Mouse (Mus musculus): ENCODE measurements at regions not wholly inside any gene's neighbourhood (a gene's known extent, or its start where the extent isn't known, plus 50 kb on each side); places are given as distances from the start of the nearest gene placed in this dataset.

GRCm38 (mm10) chr16:47081896-47082295 lies 583.6 kb upstream of the Nectin3 start:
- no peak for DNase-seq (ENCODE audit: low spot score in 2 of 2)

- DNase-seq (ENCODE audit: low spot score in 2 of 2): no peak
Observed at GRCm38 (mm10) chr16:47080330-47080729, 582.0 kb upstream of the Nectin3 start.

GRCm38 (mm10) chr16:47059293-47059963 lies 561.1 kb upstream of the Nectin3 start:
- no peak for DNase-seq (ENCODE audit: low spot score in 2 of 2)

GRCm38 (mm10) chr16:47058811-47059210 lies 560.5 kb upstream of the Nectin3 start:
- DNase-seq (ENCODE audit: low spot score in 2 of 2): no peak

GRCm38 (mm10) chr16:47025971-47026370 lies 527.6 kb upstream of the Nectin3 start:
- peak in 1 of 2 experiments; percentile 3 for DNase-seq (ENCODE audit: low spot score in 2 of 2)

- DNase-seq (ENCODE audit: low spot score in 2 of 2): no peak
Observed at GRCm38 (mm10) chr16:47017486-47017885, 519.2 kb upstream of the Nectin3 start.

- no peak for DNase-seq (ENCODE audit: low spot score in 2 of 2)
Observed at GRCm38 (mm10) chr16:46982910-46983600, 484.7 kb upstream of the Nectin3 start.

- no peak for DNase-seq (ENCODE audit: low spot score in 2 of 2)
Observed at GRCm38 (mm10) chr16:46982272-46982909, 484.1 kb upstream of the Nectin3 start.

- DNase-seq (ENCODE audit: low spot score in 2 of 2): no peak
Observed at GRCm38 (mm10) chr16:46965741-46966140, 467.4 kb upstream of the Nectin3 start.

GRCm38 (mm10) chr16:46956990-46957389 lies 458.7 kb upstream of the Nectin3 start:
- DNase-seq (ENCODE audit: low spot score in 2 of 2): no peak

- no peak for DNase-seq (ENCODE audit: low spot score in 2 of 2)
Observed at GRCm38 (mm10) chr16:46926060-46926459, 427.7 kb upstream of the Nectin3 start.

- DNase-seq (ENCODE audit: low spot score in 2 of 2): no peak
Observed at GRCm38 (mm10) chr16:46894576-46895203, 396.4 kb upstream of the Nectin3 start.

- no peak for DNase-seq (ENCODE audit: low spot score in 2 of 2)
Observed at GRCm38 (mm10) chr16:46878739-46879138, 380.4 kb upstream of the Nectin3 start.

GRCm38 (mm10) chr16:46863959-46864358 lies 365.6 kb upstream of the Nectin3 start:
- DNase-seq (ENCODE audit: low spot score in 2 of 2): no peak

- DNase-seq (ENCODE audit: low spot score in 2 of 2): no peak
Observed at GRCm38 (mm10) chr16:46849534-46849933, 351.2 kb upstream of the Nectin3 start.

GRCm38 (mm10) chr16:46848755-46849154 lies 350.4 kb upstream of the Nectin3 start:
- no peak for DNase-seq (ENCODE audit: low spot score in 2 of 2)

GRCm38 (mm10) chr16:46847707-46848356 lies 349.5 kb upstream of the Nectin3 start:
- DNase-seq (ENCODE audit: low spot score in 2 of 2): no peak

- no peak for DNase-seq (ENCODE audit: low spot score in 2 of 2)
Observed at GRCm38 (mm10) chr16:46841179-46841578, 342.9 kb upstream of the Nectin3 start.

- DNase-seq (ENCODE audit: low spot score in 2 of 2): no peak
Observed at GRCm38 (mm10) chr16:46840764-46841163, 342.4 kb upstream of the Nectin3 start.

- no peak for DNase-seq (ENCODE audit: low spot score in 2 of 2)
Observed at GRCm38 (mm10) chr16:46825147-46825546, 326.8 kb upstream of the Nectin3 start.

- no peak for DNase-seq (ENCODE audit: low spot score in 2 of 2)
Observed at GRCm38 (mm10) chr16:46822753-46823152, 324.4 kb upstream of the Nectin3 start.

GRCm38 (mm10) chr16:46818215-46818614 lies 319.9 kb upstream of the Nectin3 start:
- no peak for DNase-seq (ENCODE audit: low spot score in 2 of 2)
